Comparison of ENCODE assay signal across 8 mouse cellular contexts in genomic region chr1:55026444-55027252, GRCm38 (mm10). TPM values are rescaled to one million over a fixed set of nuclear protein-coding genes. Genes with fewer than 3 reads are reported as not detected.
A peak's percentile ranks its signal among the peaks of the same experiment; 100 is the strongest.
DNase-seq lines count a peak whose midpoint lies in the region; ATAC-seq and TF ChIP-seq lines count a peak whose summit lies in the region.

No protein-coding gene starts in this region.

- under 1% methylated on average over 55 of the region's 55 CpGs for WGBS in bone marrow, adult 2 months
- WGBS in limb, embryonic 11.5 days, result under 1% methylated on average over 55 of the region's 55 CpGs

- peak overlapping the region; percentile 98 for H3ac ChIP-seq in myocyte (ENCODE audit: control insufficient read depth, insufficient read length)

- DNase-seq in left cerebral cortex, postnatal 10 days (ENCODE audit: extremely low spot score in 1 of 2, low spot score in 2 of 2), result peak; percentile 13 to 58
- DNase-seq in left cerebral cortex, adult 18-20 months (ENCODE audit: low spot score in 2 of 2), result no peak
- peak; percentile 4 for DNase-seq in fibroblast of lung, adult 2 months (ENCODE audit: low read depth)
- DNase-seq in limb, embryonic 11.5 days (ENCODE audit: low spot score), result no peak
- DNase-seq in urinary bladder, adult 18-20 months (ENCODE audit: low spot score in 2 of 2), result no peak

- peak overlapping the region; percentile 99 for H3K9ac ChIP-seq in limb, embryonic 11.5 days (ENCODE audit: low read length)

- intact Hi-C loops in left cerebral cortex, postnatal 10 days (cut with DNase I), result loop anchor here (2.0 kb wide), 1 partner anchor 26 kb away; the partner anchor contains the start of gene Coq10b

- peak overlapping the region; percentile 93 for H3K4me3 ChIP-seq in bone marrow, adult 2 months (replicated peaks; ENCODE audit: control insufficient read depth, low read depth, low read length)
- H3K4me3 ChIP-seq in limb, embryonic 11.5 days (ENCODE audit: low read depth, low read length), result peak overlapping the region; percentile 98
- peak overlapping the region; percentile 97 for H3K4me3 ChIP-seq in myocyte

- no peak for TF ChIP-seq CTCF in bone marrow, adult 2 months (IDR thresholded peaks at IDR 0.05; ENCODE audit: control insufficient read depth, insufficient read depth, low read length)

- H3K4me1 ChIP-seq in bone marrow, adult 2 months (ENCODE audit: control insufficient read depth, insufficient read depth, low read length), result peaks cover 4% of the 10 kb centered on the region; the same call in 1 of the 2 replicates
- H3K4me1 ChIP-seq in limb, embryonic 11.5 days (ENCODE audit: control insufficient read depth, insufficient read depth, low read length), result no peaks in the 10 kb centered on the region

- H3K27ac ChIP-seq in bone marrow, adult 2 months (ENCODE audit: control insufficient read depth, insufficient read depth, low read depth, low read length, poor library complexity), result peak overlapping the region; percentile 99
- H3K27ac ChIP-seq in limb, embryonic 11.5 days (replicated peaks; ENCODE audit: low read depth, low read length), result peak overlapping the region; percentile 83

- no peaks in the 10 kb centered on the region for H3K36me3 ChIP-seq in limb, embryonic 11.5 days (ENCODE audit: control insufficient read depth, insufficient read depth, low read length)
- H3K36me3 ChIP-seq in myocyte (ENCODE audit: control insufficient read depth, insufficient read depth), result no peaks in the 10 kb centered on the region

- H3K4me2 ChIP-seq in limb, embryonic 11.5 days (ENCODE audit: low read depth, severe bottlenecking), result peak overlapping the region; percentile 76
- H3K4me2 ChIP-seq in myocyte (ENCODE audit: low read depth), result peak overlapping the region; percentile 98

- H3K79me2 ChIP-seq in myocyte (ENCODE audit: control insufficient read depth, insufficient read depth), result peaks cover 55% of the 10 kb centered on the region

- ATAC-seq in limb, embryonic 11.5 days (ENCODE audit: insufficient number of reproducible peaks, low FRiP score, low TSS enrichment, low read depth), result peak; percentile 40; the same call in 1 of the 2 replicates
- no peak for ATAC-seq in granulocyte monocyte progenitor cell, adult 5-6 weeks (replicated peaks; ENCODE audit: poor library complexity, severe bottlenecking)

- no peaks in the 10 kb centered on the region for H3K27me3 ChIP-seq in limb, embryonic 11.5 days (ENCODE audit: control insufficient read depth, insufficient read depth, low read length)
- H3K27me3 ChIP-seq in myocyte (ENCODE audit: control insufficient read depth, insufficient read depth, insufficient read length), result no peaks in the 10 kb centered on the region

- TF ChIP-seq POLR2A in bone marrow, adult 2 months (IDR thresholded peaks at IDR 0.05; ENCODE audit: borderline replicate concordance, control insufficient read depth, low read depth, low read length), result no peak
- TF ChIP-seq POLR2A in myocyte (IDR thresholded peaks at IDR 0.05; ENCODE audit: insufficient read length, low read depth), result no peak

- H3K9me3 ChIP-seq in limb, embryonic 11.5 days (ENCODE audit: control insufficient read depth, low read length), result 0 out of 2 replicates have a peak, but pooled peaks cover 2% of the 10 kb centered on the region

TF ChIP-seq in myocyte, 11 proteins besides CTCF, POLR2A, EP300 and RAD21:
- TF ChIP-seq E2F4 (IDR thresholded peaks at IDR 0.05; ENCODE audit: insufficient read depth) (no peak), REST (IDR thresholded peaks at IDR 0.05; ENCODE audit: insufficient read depth, insufficient read length) (no peak), TCF3 (IDR thresholded peaks at IDR 0.05; ENCODE audit: insufficient read length, low read depth) (no peak), CEBPB (IDR thresholded peaks at IDR 0.05; ENCODE audit: insufficient read depth, poor library complexity, severe bottlenecking) (no peak), MAX (IDR thresholded peaks at IDR 0.05; ENCODE audit: low read depth) (no peak), SRF (IDR thresholded peaks at IDR 0.05; ENCODE audit: control insufficient read depth, insufficient read length, low read depth) (no peak), MYOD1 (IDR thresholded peaks at IDR 0.05; ENCODE audit: control insufficient read depth in 1 of 3, insufficient read length in 2 of 3, low read depth in 2 of 3) (no peak), USF1 (IDR thresholded peaks at IDR 0.05; ENCODE audit: low read depth) (no peak), POLR2AphosphoS2 (IDR thresholded peaks at IDR 0.05; ENCODE audit: insufficient read length, low read depth) (no peak), MYOG (IDR thresholded peaks at IDR 0.05; ENCODE audit: control insufficient read depth in 1 of 3, insufficient read depth in 1 of 3, insufficient read length in 2 of 3, low read depth in 2 of 3) (no peak), TCF12 (IDR thresholded peaks at IDR 0.05; ENCODE audit: insufficient read depth, poor library complexity, severe bottlenecking) (no peak)

RNA-seq across cellular contexts. Expression of gene Sf3b1, which starts 0.6 kb away (rescaled TPM):
- total RNA-seq in left cerebral cortex, postnatal 10 days (2021), result 100 to 1,000 TPM; 157 to 174 TPM
- 100 to 1,000 TPM; 141 to 148 TPM for total RNA-seq in left cerebral cortex, adult 18-20 months (2021)
- polyA plus RNA-seq in bone marrow, adult 2 months (2011; ENCODE audit: insufficient read depth, insufficient read length, low replicate concordance, missing spikeins), result 73.5 and 113 TPM in 2 replicates
- 362 and 364 TPM in 2 replicates for polyA plus RNA-seq in limb, embryonic 11.5 days (2014; fragmentation: Nextera tagmentation; extraction: Ambion mirVana)
- 31.8 TPM for polyA plus RNA-seq in myocyte (2012; fragmentation: generic; extraction: Trizol)
- total RNA-seq in granulocyte monocyte progenitor cell, adult 5-6 weeks (2014; fragmentation: Nextera tagmentation), result 213 and 218 TPM in 2 replicates
- 254 and 282 TPM in 2 replicates for total RNA-seq in granulocyte monocyte progenitor cell, adult 5-6 weeks (2017)

RNA-seq across cellular contexts. Expression of gene Coq10b, which starts 25.9 kb away (rescaled TPM):
- 10 to 100 TPM; 24.4 to 25.6 TPM for total RNA-seq in left cerebral cortex, postnatal 10 days (2021)
- 10 to 100 TPM; 32.2 to 34.1 TPM for total RNA-seq in left cerebral cortex, adult 18-20 months (2021)
- polyA plus RNA-seq in bone marrow, adult 2 months (2011; ENCODE audit: insufficient read depth, insufficient read length, low replicate concordance, missing spikeins), result 4.1 and 9.9 TPM in 2 replicates
- polyA plus RNA-seq in limb, embryonic 11.5 days (2014; fragmentation: Nextera tagmentation; extraction: Ambion mirVana), result 21.2 and 23.7 TPM in 2 replicates
- polyA plus RNA-seq in myocyte (2012; fragmentation: generic; extraction: Trizol), result 18.5 TPM
- total RNA-seq in granulocyte monocyte progenitor cell, adult 5-6 weeks (2014; fragmentation: Nextera tagmentation), result 13.5 and 20.2 TPM in 2 replicates
- 14.0 and 15.2 TPM in 2 replicates for total RNA-seq in granulocyte monocyte progenitor cell, adult 5-6 weeks (2017)

Comparison
In these comparisons a context has a peak if more than half of its experiments do, and no peak if none do; other contexts are left out.
1. DNase-seq: peak in left cerebral cortex, postnatal 10 days (2 of 2) and fibroblast of lung, adult 2 months (single experiment); none in left cerebral cortex, adult 18-20 months (0 of 2), limb, embryonic 11.5 days (single experiment) and urinary bladder, adult 18-20 months (0 of 2).
2. Peak in every context shown above with its lines, with median percentiles within 50 percentile points of each other: H3K4me3 ChIP-seq.